34 mouse cellular contexts compared by ENCODE assay signal in genomic region chr3:141646588-141646987, GRCm38 (mm10).
"Had no signal": no experiment of that assay in that cellular context is flagged by ENCODE, and none has a peak within 500 bp of the region (broad histone marks: within the 10 kb centered on the region; RNA-seq: fewer than 3 reads in every experiment).

No protein-coding gene starts in this region.

- H3K4me1 ChIP-seq: heart, embryonic 10.5 days; heart, embryonic 12.5 days; heart, embryonic 13.5 days; heart, embryonic 15.5 days; hindbrain, embryonic 10.5 days; hindbrain, embryonic 12.5 days; hindbrain, embryonic 15.5 days; intestine, embryonic 15.5 days; kidney, embryonic 15.5 days had no signal

- H3K4me2 ChIP-seq: heart, embryonic 11.5 days; heart, embryonic 12.5 days; heart, embryonic 13.5 days; heart, embryonic 15.5 days; hindbrain, embryonic 12.5 days; hindbrain, embryonic 13.5 days; hindbrain, embryonic 14.5 days; hindbrain, embryonic 15.5 days; intestine, embryonic 15.5 days; kidney, embryonic 15.5 days had no signal

- H3K36me3 ChIP-seq: heart, embryonic 10.5 days; heart, embryonic 12.5 days; heart, embryonic 13.5 days; heart, embryonic 15.5 days; hindbrain, embryonic 10.5 days; hindbrain, embryonic 12.5 days; hindbrain, embryonic 13.5 days; hindbrain, embryonic 15.5 days; intestine, embryonic 15.5 days; kidney, embryonic 15.5 days had no signal

- H3K27me3 ChIP-seq: heart, embryonic 12.5 days; heart, embryonic 13.5 days; heart, embryonic 15.5 days; hindbrain, embryonic 12.5 days; hindbrain, embryonic 13.5 days; hindbrain, embryonic 15.5 days; intestine, embryonic 15.5 days; kidney, embryonic 15.5 days had no signal

- H3K9me3 ChIP-seq: heart, embryonic 10.5 days; heart, embryonic 12.5 days; heart, embryonic 13.5 days; heart, embryonic 15.5 days; hindbrain, embryonic 10.5 days; hindbrain, embryonic 12.5 days; hindbrain, embryonic 13.5 days; hindbrain, embryonic 15.5 days; intestine, embryonic 15.5 days; kidney, embryonic 15.5 days had no signal

- H3K4me3 ChIP-seq: heart, embryonic 10.5 days; heart, embryonic 12.5 days; heart, embryonic 13.5 days; heart, embryonic 15.5 days; hindbrain, embryonic 10.5 days; hindbrain, embryonic 12.5 days; hindbrain, embryonic 13.5 days; hindbrain, embryonic 15.5 days; intestine, embryonic 15.5 days; kidney, embryonic 15.5 days; layer of hippocampus, adult 2 months; left cerebral cortex, adult 2 months had no signal

- ATAC-seq: hindbrain, embryonic 16.5 days; hindbrain, postnatal 0 days; inflammation-experienced regulatory T-cells, adult 6 months; intestine, embryonic 15.5 days; intestine, embryonic 16.5 days; intestine, postnatal 0 days had no signal

- H3K27ac ChIP-seq: heart, embryonic 10.5 days; heart, embryonic 13.5 days; heart, embryonic 15.5 days; hindbrain, embryonic 10.5 days; hindbrain, embryonic 12.5 days; hindbrain, embryonic 13.5 days; hindbrain, embryonic 14.5 days; hindbrain, embryonic 15.5 days; hindbrain, postnatal 0 days; intestine, embryonic 15.5 days; kidney, embryonic 15.5 days; kidney, postnatal 0 days; layer of hippocampus, adult 2 months; left cerebral cortex, adult 2 months had no signal

- DNase-seq: heart, postnatal 10 days; heart, postnatal 14 days; heart, postnatal 36 days; kidney, adult 11 months; kidney, adult 18-20 months; kidney, adult 2 months; kidney, adult 8-10 months; kidney, adult 9 months; kidney, postnatal 10 days; kidney, postnatal 14 days; kidney, postnatal 25 days; kidney, postnatal 36 days; kidney, postnatal 4 days; layer of hippocampus, postnatal 36 days had no signal

- H3K9ac ChIP-seq: heart, embryonic 12.5 days; heart, embryonic 13.5 days; heart, embryonic 15.5 days; hindbrain, embryonic 12.5 days; hindbrain, embryonic 13.5 days; hindbrain, embryonic 14.5 days; hindbrain, embryonic 15.5 days; intestine, embryonic 15.5 days; kidney, embryonic 15.5 days had no signal
